Mouse (Mus musculus): ENCODE measurements around the gene Adck2.
A peak's percentile ranks its signal among the peaks of the same experiment; 100 is the strongest.

Adck2 gene

GRCm38 (mm10) chr6:39573791-39574554, at the start of gene Adck2:
Adck2 (plus strand) TSS chr6:39573873.
- DNase-seq (ENCODE audit: low spot score), result peak; percentile 82

- no peak for DNase-seq (ENCODE audit: low spot score)
Measured at GRCm38 (mm10) chr6:39526797-39527196, 46.9 kb upstream of the Adck2 start.

- peak; percentile 48 for DNase-seq (ENCODE audit: low spot score)
Measured at GRCm38 (mm10) chr6:39527337-39527784, 46.3 kb upstream of the Adck2 start.

GRCm38 (mm10) chr6:39527811-39528210, 45.9 kb upstream of the Adck2 start:
- no peak for DNase-seq (ENCODE audit: low spot score)

GRCm38 (mm10) chr6:39528671-39529535, 44.8 kb upstream of the Adck2 start:
- peak; percentile 88 for DNase-seq (ENCODE audit: low spot score)

GRCm38 (mm10) chr6:39534944-39535343, 38.7 kb upstream of the Adck2 start:
- no peak for DNase-seq (ENCODE audit: low spot score)

- DNase-seq (ENCODE audit: low spot score), result no peak
Measured at GRCm38 (mm10) chr6:39536621-39537020, 37.1 kb upstream of the Adck2 start.

- DNase-seq (ENCODE audit: low spot score), result no peak
Measured at GRCm38 (mm10) chr6:39537276-39537675, 36.4 kb upstream of the Adck2 start.

GRCm38 (mm10) chr6:39538227-39538626, 35.4 kb upstream of the Adck2 start:
- DNase-seq (ENCODE audit: low spot score), result no peak

GRCm38 (mm10) chr6:39539679-39540155, 34.0 kb upstream of the Adck2 start:
- DNase-seq (ENCODE audit: low spot score), result no peak

- no peak for DNase-seq (ENCODE audit: low spot score)
Measured at GRCm38 (mm10) chr6:39540563-39540962, 33.1 kb upstream of the Adck2 start.

GRCm38 (mm10) chr6:39542631-39543597, 30.8 kb upstream of the Adck2 start:
- DNase-seq (ENCODE audit: low spot score), result no peak

- no peak for DNase-seq (ENCODE audit: low spot score)
Measured at GRCm38 (mm10) chr6:39543769-39544420, 29.8 kb upstream of the Adck2 start.

GRCm38 (mm10) chr6:39545474-39545873, 28.2 kb upstream of the Adck2 start:
- DNase-seq (ENCODE audit: low spot score), result no peak

GRCm38 (mm10) chr6:39548030-39548429, 25.6 kb upstream of the Adck2 start:
- no peak for DNase-seq (ENCODE audit: low spot score)

GRCm38 (mm10) chr6:39551981-39552636, 21.6 kb upstream of the Adck2 start:
- DNase-seq (ENCODE audit: low spot score), result no peak

GRCm38 (mm10) chr6:39554888-39555647, 18.6 kb upstream of the Adck2 start:
- DNase-seq (ENCODE audit: low spot score), result no peak

GRCm38 (mm10) chr6:39555648-39555945, 18.1 kb upstream of the Adck2 start:
- no peak for DNase-seq (ENCODE audit: low spot score)

- DNase-seq (ENCODE audit: low spot score), result no peak
Measured at GRCm38 (mm10) chr6:39556900-39557659, 16.6 kb upstream of the Adck2 start.
